Mouse (Mus musculus): Measurements from ENCODE around the gene Foxk1. TPM values are rescaled to one million over a fixed set of nuclear protein-coding genes. Genes with fewer than 3 reads are reported as not detected.

The Foxk1 gene
- polyA plus RNA-seq, 2 experiments: 6.0 to 18.6 TPM

- no peak overlapping the region for H3K9ac ChIP-seq (ENCODE audit: low read depth, low read length, severe bottlenecking)
- H3K27ac ChIP-seq (replicated peaks; ENCODE audit: low read depth, low read length): no peak overlapping the region
- no peak overlapping the region for H3K4me3 ChIP-seq (replicated peaks; ENCODE audit: low read length)
- no peak for DNase-seq (ENCODE audit: low spot score)
- no peak overlapping the region for H3K4me2 ChIP-seq (replicated peaks; ENCODE audit: low read depth, low read length, severe bottlenecking)
- H3K27me3 ChIP-seq (ENCODE audit: control insufficient read depth, insufficient read depth, low read length): no peaks in the 10 kb centered on the region
- H3K36me3 ChIP-seq (ENCODE audit: control insufficient read depth, insufficient read depth, low read length): peaks cover 3% of the 10 kb centered on the region; the same call in 1 of the 2 replicates
- H3K9me3 ChIP-seq (ENCODE audit: control insufficient read depth, low read length): no peaks in the 10 kb centered on the region
- TF ChIP-seq POLR2A (IDR thresholded peaks at IDR 0.05; ENCODE audit: borderline replicate concordance, extremely low read depth, insufficient read depth, insufficient read length): no peak
- ATAC-seq (ENCODE audit: low FRiP score, low read depth): no peak
- 89% methylated on average over 12 of the region's 12 CpGs for WGBS
- H3K4me1 ChIP-seq (ENCODE audit: control insufficient read depth, insufficient read depth, low read length): 0 out of 2 replicates have a peak, but pooled peaks cover 3% of the 10 kb centered on the region
Measured at GRCm38 (mm10) chr5:142477346-142477745, 76.0 kb downstream of the Foxk1 start.

GRCm38 (mm10) chr5:142477866-142478615 lies 76.7 kb downstream of the Foxk1 start:
- no peak for TF ChIP-seq POLR2A (IDR thresholded peaks at IDR 0.05; ENCODE audit: borderline replicate concordance, extremely low read depth, insufficient read depth, insufficient read length)
- no peak overlapping the region for H3K4me2 ChIP-seq (replicated peaks; ENCODE audit: low read depth, low read length, severe bottlenecking)
- H3K27me3 ChIP-seq (ENCODE audit: control insufficient read depth, insufficient read depth, low read length): no peaks in the 10 kb centered on the region
- 0 out of 2 replicates have a peak, but pooled peaks cover 3% of the 10 kb centered on the region for H3K4me1 ChIP-seq (ENCODE audit: control insufficient read depth, insufficient read depth, low read length)
- H3K4me3 ChIP-seq (replicated peaks; ENCODE audit: low read length): no peak overlapping the region
- H3K36me3 ChIP-seq (ENCODE audit: control insufficient read depth, insufficient read depth, low read length): peaks cover 3% of the 10 kb centered on the region; the same call in 1 of the 2 replicates
- no peaks in the 10 kb centered on the region for H3K9me3 ChIP-seq (ENCODE audit: control insufficient read depth, low read length)
- no peak overlapping the region for H3K9ac ChIP-seq (ENCODE audit: low read depth, low read length, severe bottlenecking)
- DNase-seq (ENCODE audit: low spot score): no peak
- no peak overlapping the region for H3K27ac ChIP-seq (replicated peaks; ENCODE audit: low read depth, low read length)
- 86% methylated on average over 5 of the region's 5 CpGs for WGBS
- no peak for ATAC-seq (ENCODE audit: low FRiP score, low read depth)

- WGBS: 33% methylated on average over 17 of the region's 17 CpGs
- Histone ChIP-seq H3K27me3 (ENCODE audit: control insufficient read depth, insufficient read depth, low read length) (no peaks in the 10 kb centered on the region), H3K4me1 (ENCODE audit: control insufficient read depth, insufficient read depth, low read length) (0 out of 2 replicates have a peak, but pooled peaks cover 3% of the 10 kb centered on the region), H3K36me3 (ENCODE audit: control insufficient read depth, insufficient read depth, low read length) (peaks cover 3% of the 10 kb centered on the region; the same call in 1 of the 2 replicates), H3K27ac (replicated peaks; ENCODE audit: low read depth, low read length) (no peak overlapping the region), H3K4me3 (replicated peaks; ENCODE audit: low read length) (peak overlapping the region; percentile 13), H3K9me3 (ENCODE audit: control insufficient read depth, low read length) (no peaks in the 10 kb centered on the region), H3K9ac (ENCODE audit: low read depth, low read length, severe bottlenecking) (peak overlapping the region; percentile 31; the same call in 1 of the 2 replicates), H3K4me2 (replicated peaks; ENCODE audit: low read depth, low read length, severe bottlenecking) (peak overlapping the region; percentile 41)
- DNase-seq (ENCODE audit: low spot score) (peak; percentile 93), ATAC-seq (ENCODE audit: low FRiP score, low read depth) (peak; percentile 75; the same call in 1 of the 2 replicates)
- TF ChIP-seq POLR2A (IDR thresholded peaks at IDR 0.05; ENCODE audit: borderline replicate concordance, extremely low read depth, insufficient read depth, insufficient read length): 0 out of 2 replicates have a peak, but pooled peaks have one; percentile 19
Measured at GRCm38 (mm10) chr5:142478829-142479435, 77.6 kb downstream of the Foxk1 start.

- TF ChIP-seq POLR2A (IDR thresholded peaks at IDR 0.05; ENCODE audit: borderline replicate concordance, extremely low read depth, insufficient read depth, insufficient read length): no peak
- 0 out of 2 replicates have a peak, but pooled peaks cover 3% of the 10 kb centered on the region for H3K4me1 ChIP-seq (ENCODE audit: control insufficient read depth, insufficient read depth, low read length)
- WGBS: 59% methylated on average over 2 of the region's 2 CpGs
- H3K27ac ChIP-seq (replicated peaks; ENCODE audit: low read depth, low read length): no peak overlapping the region
- no peak overlapping the region for H3K9ac ChIP-seq (ENCODE audit: low read depth, low read length, severe bottlenecking)
- H3K36me3 ChIP-seq (ENCODE audit: control insufficient read depth, insufficient read depth, low read length): peaks cover 3% of the 10 kb centered on the region; the same call in 1 of the 2 replicates
- no peaks in the 10 kb centered on the region for H3K9me3 ChIP-seq (ENCODE audit: control insufficient read depth, low read length)
- no peak overlapping the region for H3K4me3 ChIP-seq (replicated peaks; ENCODE audit: low read length)
- no peaks in the 10 kb centered on the region for H3K27me3 ChIP-seq (ENCODE audit: control insufficient read depth, insufficient read depth, low read length)
- H3K4me2 ChIP-seq (replicated peaks; ENCODE audit: low read depth, low read length, severe bottlenecking): no peak overlapping the region
- no peak for DNase-seq (ENCODE audit: low spot score)
- ATAC-seq (ENCODE audit: low FRiP score, low read depth): no peak
Measured at GRCm38 (mm10) chr5:142482512-142482911, 81.2 kb downstream of the Foxk1 start.

GRCm38 (mm10) chr5:142483581-142483980 lies 82.3 kb downstream of the Foxk1 start:
- Histone ChIP-seq H3K4me2 (replicated peaks; ENCODE audit: low read depth, low read length, severe bottlenecking) (no peak overlapping the region), H3K9me3 (ENCODE audit: control insufficient read depth, low read length) (no peaks in the 10 kb centered on the region), H3K27ac (replicated peaks; ENCODE audit: low read depth, low read length) (no peak overlapping the region), H3K36me3 (ENCODE audit: control insufficient read depth, insufficient read depth, low read length) (no peaks in the 10 kb centered on the region), H3K9ac (ENCODE audit: low read depth, low read length, severe bottlenecking) (no peak overlapping the region), H3K27me3 (ENCODE audit: control insufficient read depth, insufficient read depth, low read length) (no peaks in the 10 kb centered on the region), H3K4me1 (ENCODE audit: control insufficient read depth, insufficient read depth, low read length) (0 out of 2 replicates have a peak, but pooled peaks cover 3% of the 10 kb centered on the region), H3K4me3 (replicated peaks; ENCODE audit: low read length) (no peak overlapping the region)
- DNase-seq (ENCODE audit: low spot score) (no peak), ATAC-seq (ENCODE audit: low FRiP score, low read depth) (no peak)
- WGBS: 94% methylated on average over 5 of the region's 5 CpGs
- TF ChIP-seq POLR2A (IDR thresholded peaks at IDR 0.05; ENCODE audit: borderline replicate concordance, extremely low read depth, insufficient read depth, insufficient read length): no peak
